Mouse (Mus musculus) midbrain, embryonic 13.5 days (tissue): ENCODE measurements around the gene Scarb1. TPM values are rescaled to one million over a fixed set of nuclear protein-coding genes. Genes with fewer than 3 reads are reported as not detected.

Experiments
- ATAC-seq: fragments of 200-750 bp; cut with Nextera tagmentation; 2 replicates; pipeline ENCODE4 v1.8.0; 2017; ENCODE audit warnings: mild to moderate bottlenecking, moderate TSS enrichment, moderate library complexity
- H3K27ac ChIP-seq: fragments of 300-500 bp; sonication (generic); 2 replicates; pipeline ENCODE4 v1.5.1; 2015; ENCODE audit warnings: inconsistent platforms, mild to moderate bottlenecking, moderate library complexity
- H3K27me3 ChIP-seq: fragments of 300-500 bp; sonication (generic); 2 replicates; pipeline ENCODE4 v1.6.1; 2015; ENCODE audit warnings: mild to moderate bottlenecking, inconsistent platforms
- H3K36me3 ChIP-seq: fragments of 300-500 bp; sonication (generic); 2 replicates; pipeline ENCODE4 v1.6.1; 2015; ENCODE audit warnings: mild to moderate bottlenecking, inconsistent platforms
- H3K4me1 ChIP-seq: fragments of 300-500 bp; sonication (generic); replicated peaks from 2 replicates; pipeline ENCODE4 v1.6.1; 2015; ENCODE audit warnings: inconsistent platforms
- H3K4me2 ChIP-seq: fragments of 300-500 bp; sonication (generic); replicated peaks from 2 replicates; pipeline ENCODE4 v1.6.1; 2015; ENCODE audit warnings: moderate library complexity, mild to moderate bottlenecking, inconsistent platforms
- H3K4me3 ChIP-seq: fragments of 300-500 bp; sonication (generic); replicated peaks from 2 replicates; pipeline ENCODE4 v1.5.1; 2015; ENCODE audit warnings: mild to moderate bottlenecking, inconsistent platforms
- H3K9ac ChIP-seq: fragments of 300-500 bp; sonication (generic); replicated peaks from 2 replicates; pipeline ENCODE4 v1.6.1; 2015; ENCODE audit warnings: mild to moderate bottlenecking, inconsistent platforms
- H3K9me3 ChIP-seq: fragments of 300-500 bp; sonication (generic); 2 replicates; pipeline ENCODE4 v1.6.1; 2016; ENCODE audit warnings: mild to moderate bottlenecking, inconsistent platforms
- WGBS: fragments of 180-500 bp; shearing (Covaris S2); methylation state at CpG from one replicate; pipeline ENCODE4 v1.1.7; 2015; 5-methylcytosine and 5-hydroxymethylcytosine counted together
- polyA plus RNA-seq: library from polyadenylated mRNA; unstranded; fragments of >200 nt; fragmentation: Nextera tagmentation; extraction: Ambion mirVana; gene quantifications from 2 replicates; pipeline ENCODE4 v1.2.1, GENCODE M21; 2015

The Scarb1 gene
- polyA plus RNA-seq, 1 experiment from 2014 or later, result 22.8 TPM

DNA sequence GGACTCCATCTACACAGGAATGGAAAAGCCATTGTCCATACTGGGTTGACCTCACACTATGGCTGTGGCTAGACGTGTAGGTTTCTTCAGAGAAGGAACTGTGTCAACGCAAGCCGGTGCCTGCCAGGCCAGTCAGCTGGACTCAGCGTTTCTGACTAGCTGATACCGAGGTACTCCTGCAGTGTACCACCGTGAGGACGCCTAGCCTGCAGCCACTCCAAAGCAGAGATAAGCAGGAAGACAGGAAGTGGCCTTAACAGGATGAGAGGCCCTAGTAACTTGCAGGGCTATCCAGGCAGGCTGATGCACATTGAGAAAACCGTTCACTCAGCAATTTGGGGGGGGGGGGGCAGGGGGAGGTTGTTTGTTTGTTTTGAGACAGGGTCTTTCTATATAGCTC lies 106.5 kb downstream of the Scarb1 start:
- H3K36me3 ChIP-seq, result no peaks in the 10 kb centered on the region
- H3K4me2 ChIP-seq, result no peak overlapping the region
- 85% methylated on average over 8 of the region's 8 CpGs for WGBS
- H3K9ac ChIP-seq, result no peak overlapping the region
- 0 out of 2 replicates have a peak, but pooled peaks cover 4% of the 10 kb centered on the region for H3K4me1 ChIP-seq
- 0 out of 2 replicates have a peak, but pooled peaks cover 7% of the 10 kb centered on the region for H3K9me3 ChIP-seq
- no peak overlapping the region for H3K27ac ChIP-seq
- no peak overlapping the region for H3K4me3 ChIP-seq
- no peaks in the 10 kb centered on the region for H3K27me3 ChIP-seq
- ATAC-seq, result no peak

DNA sequence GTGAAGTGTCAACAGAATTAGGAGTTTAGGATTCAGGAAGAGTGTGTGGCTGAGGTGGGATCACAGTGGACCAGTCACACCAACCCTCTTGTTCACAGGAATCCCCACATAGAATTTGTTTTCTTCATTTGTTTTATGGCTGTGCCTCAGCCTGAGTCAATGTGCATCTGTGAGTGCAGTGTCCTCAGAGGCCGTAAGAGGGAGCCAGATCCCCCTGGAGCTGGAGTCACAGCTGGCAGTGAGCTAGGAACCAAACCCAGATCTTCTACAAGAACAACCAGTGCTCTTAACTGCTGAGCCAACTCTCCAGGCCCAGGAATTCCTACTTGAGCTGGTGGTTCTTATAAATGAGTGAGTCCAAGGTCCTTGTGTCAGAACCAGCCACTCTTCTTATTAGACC lies 107.4 kb downstream of the Scarb1 start:
- 100% methylated on average over 1 of the region's 1 CpGs for WGBS
- 0 out of 2 replicates have a peak, but pooled peaks cover 4% of the 10 kb centered on the region for H3K4me1 ChIP-seq
- no peaks in the 10 kb centered on the region for H3K36me3 ChIP-seq

DNA sequence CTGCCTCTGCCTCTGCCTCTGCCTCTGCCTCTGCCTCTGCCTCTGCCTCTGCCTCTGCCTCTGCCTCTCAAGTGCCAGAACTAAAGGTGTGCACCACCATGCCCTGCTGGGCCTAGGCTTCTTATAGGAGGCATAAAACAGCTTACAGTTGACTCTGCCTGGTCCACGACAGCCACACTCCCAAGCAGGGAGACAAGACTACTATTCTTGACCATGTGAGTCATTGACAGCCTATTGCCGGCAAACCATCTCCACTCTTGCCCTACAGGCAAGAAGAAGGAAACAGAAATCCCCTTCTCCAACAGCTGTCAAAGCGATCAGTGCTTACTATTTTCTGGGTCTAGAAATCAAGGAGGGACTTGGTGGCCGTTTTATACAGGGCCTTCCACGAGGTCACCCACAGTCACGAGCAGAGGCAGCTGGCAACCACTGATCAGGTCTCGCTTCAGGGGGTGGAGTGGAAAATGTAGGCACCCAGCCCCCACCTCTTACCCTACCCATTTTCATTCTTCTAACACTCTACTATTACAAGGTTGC lies 108.4 kb downstream of the Scarb1 start:
- Histone ChIP-seq H3K27ac (no peak overlapping the region), H3K4me1 (no peaks in the 10 kb centered on the region), H3K4me3 (no peak overlapping the region), H3K27me3 (no peaks in the 10 kb centered on the region), H3K9me3 (peaks cover 11% of the 10 kb centered on the region; the same call in 1 of the 2 replicates), H3K36me3 (no peaks in the 10 kb centered on the region), H3K9ac (no peak overlapping the region), H3K4me2 (no peak overlapping the region)
- no peak for ATAC-seq
- 91% methylated on average over 7 of the region's 7 CpGs for WGBS

More for the DNA sequence above, 107.4 kb downstream of the Scarb1 start:
- Histone ChIP-seq H3K27ac (no peak overlapping the region), H3K4me3 (no peak overlapping the region), H3K4me2 (no peak overlapping the region), H3K9me3 (0 out of 2 replicates have a peak, but pooled peaks cover 7% of the 10 kb centered on the region), H3K9ac (no peak overlapping the region), H3K27me3 (no peaks in the 10 kb centered on the region)
- ATAC-seq, result no peak

DNA sequence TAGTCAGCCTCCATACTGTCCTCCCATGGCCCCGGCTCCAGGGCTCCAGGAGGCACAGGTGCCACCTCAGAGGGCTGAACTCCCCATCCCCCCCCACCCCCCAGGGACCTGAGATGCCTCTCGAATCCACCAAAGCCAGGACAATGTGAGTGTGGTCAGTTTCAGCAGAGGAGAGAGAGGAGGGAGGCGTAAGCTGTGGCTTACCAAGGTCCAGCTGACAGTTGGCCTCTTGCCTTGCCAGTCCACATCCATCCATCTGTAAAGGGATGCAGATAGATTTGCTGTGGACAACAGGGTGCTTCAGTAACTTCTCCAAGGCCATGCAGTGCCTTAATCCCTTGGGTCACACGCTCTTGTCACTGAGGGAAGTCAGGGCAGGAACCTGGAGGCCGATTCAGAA lies 110.4 kb downstream of the Scarb1 start:
- no peak overlapping the region for H3K4me2 ChIP-seq
- H3K9me3 ChIP-seq, result peaks cover 11% of the 10 kb centered on the region; the same call in 1 of the 2 replicates
- no peak overlapping the region for H3K27ac ChIP-seq
- no peaks in the 10 kb centered on the region for H3K27me3 ChIP-seq
- H3K4me3 ChIP-seq, result no peak overlapping the region
- WGBS, result 84% methylated on average over 5 of the region's 5 CpGs
- H3K9ac ChIP-seq, result no peak overlapping the region
- ATAC-seq, result no peak
- no peaks in the 10 kb centered on the region for H3K36me3 ChIP-seq
- peaks cover 6% of the 10 kb centered on the region for H3K4me1 ChIP-seq

DNA sequence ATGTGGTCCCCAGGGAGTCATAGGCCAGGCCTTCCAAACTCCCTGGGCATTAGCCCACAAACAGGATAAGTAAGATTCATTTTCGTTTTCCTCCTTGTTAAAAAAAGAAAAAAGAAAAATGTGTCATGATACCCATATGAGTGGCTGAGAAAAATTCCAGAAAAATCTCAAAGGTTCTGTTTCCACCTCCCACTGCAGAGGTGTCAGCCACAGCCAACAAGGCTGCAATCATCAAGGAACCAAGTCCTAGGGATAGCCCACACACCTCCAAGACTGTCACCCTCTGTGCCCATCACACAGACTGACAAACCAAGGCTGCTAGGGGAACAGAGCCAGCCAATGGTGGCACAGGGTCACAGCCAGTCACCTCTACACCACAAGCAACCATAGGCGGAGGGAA lies 111.8 kb downstream of the Scarb1 start:
- peaks cover 6% of the 10 kb centered on the region; the same call in 1 of the 2 replicates for H3K9me3 ChIP-seq
- WGBS, result 73% methylated on average over 2 of the region's 2 CpGs
- no peak overlapping the region for H3K4me2 ChIP-seq
- H3K36me3 ChIP-seq, result no peaks in the 10 kb centered on the region
- H3K4me3 ChIP-seq, result no peak overlapping the region
- H3K4me1 ChIP-seq, result peaks cover 16% of the 10 kb centered on the region
- ATAC-seq, result no peak
- H3K27me3 ChIP-seq, result no peaks in the 10 kb centered on the region
- no peak overlapping the region for H3K27ac ChIP-seq
- H3K9ac ChIP-seq, result no peak overlapping the region

DNA sequence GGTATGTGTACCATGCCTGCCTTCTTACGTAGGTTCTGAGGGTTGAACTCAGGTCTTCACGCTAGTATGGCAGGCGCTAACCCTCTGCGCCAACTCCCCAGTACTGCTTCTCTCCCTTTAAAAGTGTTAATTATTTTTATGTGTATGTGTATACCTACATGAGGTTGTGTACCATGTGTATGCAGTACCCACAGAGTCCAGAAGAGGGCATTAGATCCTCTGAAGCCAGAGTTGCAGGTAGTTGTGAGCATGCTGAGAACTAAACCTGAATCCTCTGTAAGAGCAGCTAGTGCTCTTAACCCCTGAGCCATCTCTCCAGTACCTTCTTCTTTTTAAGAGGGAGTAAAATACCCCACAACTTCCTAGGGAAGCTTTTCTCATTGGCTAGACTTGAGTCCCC lies 113.2 kb downstream of the Scarb1 start:
- Histone ChIP-seq H3K4me2 (no peak overlapping the region), H3K4me3 (no peak overlapping the region), H3K4me1 (peaks cover 23% of the 10 kb centered on the region), H3K36me3 (no peaks in the 10 kb centered on the region), H3K9me3 (peaks cover 4% of the 10 kb centered on the region; the same call in 1 of the 2 replicates), H3K27me3 (no peaks in the 10 kb centered on the region), H3K27ac (no peak overlapping the region), H3K9ac (no peak overlapping the region)
- no peak for ATAC-seq
- WGBS, result over 99% methylated on average over 4 of the region's 4 CpGs

Other genes with a start within 250 kb of the Scarb1 start
- gene Ncor2, start 161.9 kb downstream of the Scarb1 start, polyA plus RNA-seq, result 20.2 and 22.6 TPM in 2 replicates
- gene Gm10382, start 48.2 kb upstream of the Scarb1 start, polyA plus RNA-seq, result 0.39 and 0.89 TPM in 2 replicates
- 1,275 and 1,322 TPM in 2 replicates for gene Ubc, start 49.1 kb upstream of the Scarb1 start, polyA plus RNA-seq
- gene Dhx37, start 93.0 kb upstream of the Scarb1 start, polyA plus RNA-seq, result 12.1 and 13.2 TPM in 2 replicates
- gene Bri3bp, start 100.5 kb upstream of the Scarb1 start, polyA plus RNA-seq, result 28.2 and 29.6 TPM in 2 replicates
- gene Aacs, start 134.7 kb upstream of the Scarb1 start, polyA plus RNA-seq, result 54.5 and 57.5 TPM in 2 replicates
- 2.5 and 2.7 TPM in 2 replicates for gene Tmem132b, start 190.7 kb upstream of the Scarb1 start, polyA plus RNA-seq